ENCODE assay signal across 8 mouse cellular contexts in genomic region chr9:63123451-63124438, GRCm38 (mm10). TPM values are rescaled to one million over a fixed set of nuclear protein-coding genes. Genes with fewer than 3 reads are reported as not detected.
DNase-seq lines count a peak whose midpoint lies in the region; ATAC-seq and TF ChIP-seq lines count a peak whose summit lies in the region.

No protein-coding gene starts in this region.

- peaks cover 11% of the 10 kb centered on the region for H3K4me1 ChIP-seq in G1E (ENCODE audit: insufficient read depth, low read depth, low read length)
- H3K4me1 ChIP-seq in forebrain, embryonic 15.5 days: peaks cover 6% of the 10 kb centered on the region
- H3K4me1 ChIP-seq in neural tube, embryonic 14.5 days (ENCODE audit: control insufficient read depth, insufficient read depth, low read length): no peaks in the 10 kb centered on the region

- 7% methylated on average over 30 of the region's 30 CpGs for WGBS in forebrain, embryonic 15.5 days
- WGBS in neural tube, embryonic 14.5 days: 7% methylated on average over 30 of the region's 30 CpGs

- no peaks in the 10 kb centered on the region for H3K9me3 ChIP-seq in G1E (replicated peaks)
- no peaks in the 10 kb centered on the region for H3K9me3 ChIP-seq in forebrain, embryonic 15.5 days
- H3K9me3 ChIP-seq in neural tube, embryonic 14.5 days (ENCODE audit: control insufficient read depth, low read length): no peaks in the 10 kb centered on the region

- 0 out of 2 replicates have a peak overlapping the region, but pooled peaks have one; percentile 11 for H3K27ac ChIP-seq in forebrain, embryonic 15.5 days (replicated peaks)
- no peak overlapping the region for H3K27ac ChIP-seq in neural tube, embryonic 14.5 days (ENCODE audit: low read depth, low read length)

- DNase-seq in G1E (ENCODE audit: low spot score): peak; percentile 68
- peak; percentile 77 for DNase-seq in cerebellum, adult 11-12 months
- DNase-seq in heart, postnatal 25 days (ENCODE audit: low spot score): peak; percentile 91
- DNase-seq in layer of hippocampus, adult 18-20 months (ENCODE audit: low spot score in 2 of 2): peak; percentile 81 to 91
- peak; percentile 92 to 93 for DNase-seq in lung, adult 18-20 months
- DNase-seq in testis, postnatal 10 days (ENCODE audit: low spot score): peak; percentile 93

- intact Hi-C loops in heart, postnatal 25 days (cut with DNase I): loop anchor here (2.0 to 10.0 kb wide), 4 partner anchors 46 to 277 kb away; no protein-coding TSS in a partner anchor

- H3K4me2 ChIP-seq in forebrain, embryonic 15.5 days (replicated peaks): peak overlapping the region; percentile 94
- peak overlapping the region; percentile 67 for H3K4me2 ChIP-seq in neural tube, embryonic 14.5 days (ENCODE audit: low read depth, low read length)

- H3K4me3 ChIP-seq in G1E (ENCODE audit: low read depth, low read length): peak overlapping the region; percentile 58; the same call in 1 of the 2 replicates
- H3K4me3 ChIP-seq in forebrain, embryonic 15.5 days: peak overlapping the region; percentile 46
- H3K4me3 ChIP-seq in neural tube, embryonic 14.5 days (ENCODE audit: low read depth, low read length): peak overlapping the region; percentile 34

- peaks cover 15% of the 10 kb centered on the region for H3K27me3 ChIP-seq in G1E (ENCODE audit: insufficient read depth, low read length)
- H3K27me3 ChIP-seq in forebrain, embryonic 15.5 days: 0 out of 2 replicates have a peak, but pooled peaks cover 3% of the 10 kb centered on the region
- no peaks in the 10 kb centered on the region for H3K27me3 ChIP-seq in neural tube, embryonic 14.5 days (ENCODE audit: control insufficient read depth, insufficient read depth, low read length)

- peak overlapping the region; percentile 54 for H3K9ac ChIP-seq in forebrain, embryonic 15.5 days (replicated peaks)
- H3K9ac ChIP-seq in neural tube, embryonic 14.5 days (replicated peaks; ENCODE audit: low read depth, low read length): peak overlapping the region; percentile 41; the same call in 1 of the 2 replicates

- peak; percentile 40; the same call in 1 of the 2 replicates for ATAC-seq in G1E (ENCODE audit: extremely low read depth, insufficient number of reproducible peaks, low FRiP score, poor library complexity, severe bottlenecking)
- peak; percentile 97 for ATAC-seq in forebrain, embryonic 15.5 days (replicated peaks)
- ATAC-seq in neural tube, embryonic 14.5 days (ENCODE audit: low read depth): peak; percentile 97

- no peaks in the 10 kb centered on the region for H3K36me3 ChIP-seq in G1E (replicated peaks)
- H3K36me3 ChIP-seq in forebrain, embryonic 15.5 days: no peaks in the 10 kb centered on the region
- no peaks in the 10 kb centered on the region for H3K36me3 ChIP-seq in neural tube, embryonic 14.5 days (ENCODE audit: control insufficient read depth, insufficient read depth, low read length)

- peak; percentile 94 for TF ChIP-seq CTCF in G1E (IDR thresholded peaks at IDR 0.05; ENCODE audit: low read depth, low read length)

RNA-seq across cellular contexts. Expression of gene Skor1, which starts 25.0 kb away (rescaled TPM):
- total RNA-seq in G1E (2014; fragmentation: Nextera tagmentation) (not detected in 2 replicates), G1E (2017) (0.05 and 0.06 TPM in 2 replicates)
- polyA plus RNA-seq in G1E (2012): 0.02 TPM in 1 of 2 replicates, not detected in the other
- 0.36 and 0.61 TPM in 2 replicates for polyA plus RNA-seq in forebrain, embryonic 15.5 days (2015; fragmentation: Nextera tagmentation; extraction: Ambion mirVana)
- total RNA-seq in heart, postnatal 25 days (2021): not detected
- total RNA-seq in layer of hippocampus, adult 18-20 months (2021): under 1 TPM; 0.07 to 0.15 TPM
- polyA plus RNA-seq in neural tube, embryonic 14.5 days (2014; fragmentation: Nextera tagmentation; extraction: Ambion mirVana): 22.7 and 23.2 TPM in 2 replicates

Comparison
In these comparisons a context has a peak if more than half of its experiments do, and no peak if none do; other contexts are left out.
1. ATAC-seq: peak in every context shown above with its lines; median percentile 97 in forebrain, embryonic 15.5 days; 97 in neural tube, embryonic 14.5 days; 40 in G1E.